ENCODE assay signal across 8 mouse cellular contexts in genomic region chr11:74619201-74619955, GRCm38 (mm10). TPM values are rescaled to one million over a fixed set of nuclear protein-coding genes. Genes with fewer than 3 reads are reported as not detected.
DNase-seq lines count a peak whose midpoint lies in the region; ATAC-seq and TF ChIP-seq lines count a peak whose summit lies in the region.

Gene Ccdc92b, plus strand, starts transcription at chr11:74619605.

- no peaks in the 10 kb centered on the region for H3K36me3 ChIP-seq in hindbrain, embryonic 11.5 days (ENCODE audit: control insufficient read depth, insufficient read depth, low read length)

- no peak within 1 kb of the TSS for H3K27ac ChIP-seq in hindbrain, embryonic 11.5 days (ENCODE audit: low read depth, low read length)

- DNase-seq in Patski (ENCODE audit: low read depth, low spot score): peak; percentile 6
- DNase-seq in cerebellum, postnatal 10 days: peak; percentile 78 to 80
- DNase-seq in frontal cortex, postnatal 10 days (ENCODE audit: low spot score in 2 of 2): peak; percentile 39 to 74
- peak; percentile 91 for DNase-seq in hindbrain, embryonic 11.5 days (ENCODE audit: low spot score)
- peak; percentile 83 to 88 for DNase-seq in layer of hippocampus, postnatal 10 days (ENCODE audit: low spot score in 2 of 2)
- peak; percentile 61 for DNase-seq in lung, postnatal 25 days (ENCODE audit: low spot score)
- peak; percentile 87 for DNase-seq in retina, postnatal 1 day
- DNase-seq in urinary bladder, adult 18-20 months (ENCODE audit: low spot score in 2 of 2): peak; percentile 53 to 79

- CTCF ChIA-PET in Patski (lab: Charles Lee): no interaction called here

- TF ChIP-seq CTCF in Patski (IDR thresholded peaks at IDR 0.05): no peak

- ATAC-seq in Patski: peak; percentile 95
- ATAC-seq in hindbrain, embryonic 11.5 days (ENCODE audit: low FRiP score): peak; percentile 90

- POLR2A ChIA-PET in Patski (lab: Charles Lee): interaction anchor here (0.6 to 0.7 kb wide), 2 partner anchors 11 to 1548 kb away, joined by 4 to 5 read pairs; no protein-coding TSS in a partner anchor

- peak within 1 kb of the TSS; percentile 66 for H3K9ac ChIP-seq in hindbrain, embryonic 11.5 days (ENCODE audit: low read depth, low read length)

- peak within 1 kb of the TSS; percentile 73 for H3K4me2 ChIP-seq in hindbrain, embryonic 11.5 days (replicated peaks; ENCODE audit: low read depth, low read length)

- peaks cover 43% of the 10 kb centered on the region for H3K27me3 ChIP-seq in Patski
- peaks cover 8% of the 10 kb centered on the region for H3K27me3 ChIP-seq in hindbrain, embryonic 11.5 days (ENCODE audit: control insufficient read depth, insufficient read depth, low read length)

- H3K4me1 ChIP-seq in hindbrain, embryonic 11.5 days (replicated peaks; ENCODE audit: control insufficient read depth, insufficient read depth, low read length): no peaks in the 10 kb centered on the region

- under 1% methylated on average over 45 of the region's 63 CpGs for WGBS in hindbrain, embryonic 11.5 days

- peak within 1 kb of the TSS; percentile 55 for H3K4me3 ChIP-seq in hindbrain, embryonic 11.5 days (ENCODE audit: low read depth, low read length)

- H3K9me3 ChIP-seq in hindbrain, embryonic 11.5 days (ENCODE audit: control insufficient read depth, low read length): no peaks in the 10 kb centered on the region

- in situ Hi-C loops in Patski (cut with MboI; ENCODE audit: low pct_unique_long_range_greater_than_20kb): loop anchor here (5.0 kb wide), 1 partner anchor 37 kb away; no protein-coding TSS in a partner anchor

RNA-seq across cellular contexts. Expression of gene Ccdc92b, which starts in this region (rescaled TPM):
- 0.46 TPM for polyA plus RNA-seq in Patski (2021)
- 1.2 and 1.7 TPM in 2 replicates for polyA plus RNA-seq in hindbrain, embryonic 11.5 days (2014; fragmentation: Nextera tagmentation; extraction: Ambion mirVana)
- total RNA-seq in layer of hippocampus, postnatal 10 days (2021): 10 to 100 TPM; 15.9 to 16.3 TPM

Comparison
In these comparisons a context has a peak if more than half of its experiments do, and no peak if none do; other contexts are left out.
1. Peak in DNase-seq and ATAC-seq in Patski; RNA of the gene not detected or under 1 TPM.
2. DNase-seq: peak in every context shown above with its lines; median percentile 91 in hindbrain, embryonic 11.5 days; 87 in retina, postnatal 1 day; 86 in layer of hippocampus, postnatal 10 days; 79 in cerebellum, postnatal 10 days; 66 in urinary bladder, adult 18-20 months; 61 in lung, postnatal 25 days; 56 in frontal cortex, postnatal 10 days; 6 in Patski.